Mouse (Mus musculus): ENCODE measurements at regions not wholly inside any gene's neighbourhood (a gene's known extent, or its start where the extent isn't known, plus 50 kb on each side); places are given as distances from the start of the nearest gene placed in this dataset.

DNA sequence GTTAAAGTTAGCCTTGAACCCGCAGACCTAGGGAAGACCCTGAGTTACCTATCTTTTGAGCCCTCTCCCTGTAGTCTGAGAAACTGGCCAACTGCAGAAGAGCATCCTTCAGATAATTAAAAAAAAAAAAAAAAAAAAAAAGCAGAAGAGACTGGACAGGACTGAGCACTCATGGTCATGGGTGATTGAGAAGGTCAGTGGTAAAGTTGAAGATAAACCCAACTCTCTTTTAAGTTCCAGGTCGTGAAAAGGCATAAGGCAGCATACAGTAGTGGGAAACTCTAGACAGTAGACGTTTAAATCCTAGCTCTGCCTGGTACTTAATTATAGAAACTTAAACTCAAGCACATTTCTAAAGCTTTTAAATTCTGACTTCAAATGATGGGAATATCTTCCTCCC lies 84.6 kb upstream of the Rreb1 start:
- TF ChIP-seq EP300 (optimal IDR thresholded peaks at IDR 0.05) (no peak), CTCF (IDR thresholded peaks at IDR 0.05; ENCODE audit: low read depth) (no peak)

Measured in stomach, postnatal 0 days (tissue).